Mouse (Mus musculus): Measurements from ENCODE around the gene Olfr401.

- TF ChIP-seq EP300 (IDR thresholded peaks at IDR 0.05; ENCODE audit: low read depth) (no peak), CTCF (IDR thresholded peaks at IDR 0.05; ENCODE audit: low read depth) (no peak)
Observed at GRCm38 (mm10) chr11:74153229-74153628, 39.7 kb downstream of the Olfr401 start, which contains the start of gene Olfr402.
